In the genomic region with DNA sequence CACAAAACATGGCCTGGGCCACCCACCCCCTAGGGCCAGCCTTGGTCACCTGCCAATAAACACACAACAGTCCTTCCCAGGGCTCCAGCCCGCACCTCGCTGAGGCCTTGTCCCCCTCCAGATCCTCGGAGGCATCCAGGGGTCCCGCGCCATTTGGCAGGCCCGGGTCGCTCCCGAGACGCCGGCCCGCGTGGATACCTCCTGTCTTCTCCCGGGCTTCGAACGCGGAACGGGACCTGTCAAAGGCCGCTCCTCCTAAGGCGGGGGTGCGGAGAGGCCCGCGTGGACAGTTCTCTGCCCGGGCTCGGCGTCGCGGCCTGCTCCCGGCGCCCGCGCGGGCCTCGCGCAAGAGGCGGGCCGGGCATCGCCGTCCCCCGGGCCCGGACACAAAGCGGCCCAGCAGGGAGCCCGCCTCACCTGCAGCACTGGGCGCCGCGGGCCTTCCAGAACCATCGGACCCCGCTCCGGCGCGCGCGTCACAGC, we compare ENCODE assay signal across 7 mouse cellular contexts. TPM values are rescaled to one million over a fixed set of nuclear protein-coding genes. Genes with fewer than 3 reads are reported as not detected.
A peak's percentile ranks its signal among the peaks of the same experiment; 100 is the strongest.
DNase-seq lines count a peak whose midpoint lies in the region; ATAC-seq and TF ChIP-seq lines count a peak whose summit lies in the region.

No protein-coding gene starts in this region.

- TF ChIP-seq POLR2A in spleen, adult 2 months (IDR thresholded peaks at IDR 0.05; ENCODE audit: low read depth, low read length): no peak
- TF ChIP-seq POLR2A in cerebellum, adult 2 months (IDR thresholded peaks at IDR 0.05; ENCODE audit: borderline replicate concordance, insufficient read depth, low read length): no peak

- peak overlapping the region; percentile 90 for H3K4me2 ChIP-seq in forebrain, embryonic 14.5 days (ENCODE audit: low read length)
- peak overlapping the region; percentile 73 for H3K4me2 ChIP-seq in liver, embryonic 16.5 days (ENCODE audit: low read depth, low read length)

- peak overlapping the region; percentile 69 for H3K27ac ChIP-seq in spleen, adult 2 months (ENCODE audit: insufficient read depth, low read length)
- peak overlapping the region; percentile 79 for H3K27ac ChIP-seq in cerebellum, adult 2 months (ENCODE audit: insufficient read depth, low read length)
- peak overlapping the region; percentile 91 for H3K27ac ChIP-seq in forebrain, embryonic 14.5 days (ENCODE audit: low read depth, low read length)
- H3K27ac ChIP-seq in liver, embryonic 16.5 days (ENCODE audit: low read length): peak overlapping the region; percentile 69

- H3K4me3 ChIP-seq in spleen, adult 2 months (ENCODE audit: extremely low read depth, insufficient read depth, insufficient read length): peak overlapping the region; percentile 76
- peak overlapping the region; percentile 71 for H3K4me3 ChIP-seq in cerebellum, adult 2 months (replicated peaks; ENCODE audit: insufficient read depth, low read depth, low read length)
- peak overlapping the region; percentile 88 for H3K4me3 ChIP-seq in forebrain, embryonic 14.5 days (ENCODE audit: low read depth, low read length)
- H3K4me3 ChIP-seq in liver, embryonic 16.5 days (ENCODE audit: low read depth, low read length): peak overlapping the region; percentile 81

- H3K36me3 ChIP-seq in spleen, adult 2 months (ENCODE audit: control insufficient read depth, insufficient read depth, low read length): no peaks in the 10 kb centered on the region
- H3K36me3 ChIP-seq in forebrain, embryonic 14.5 days (ENCODE audit: control insufficient read depth, insufficient read depth, low read length): no peaks in the 10 kb centered on the region
- no peaks in the 10 kb centered on the region for H3K36me3 ChIP-seq in liver, embryonic 16.5 days (ENCODE audit: control insufficient read depth, insufficient read depth)

- ATAC-seq in forebrain, embryonic 14.5 days: no peak; the same call in 1 of the 2 replicates
- peak; percentile 14 for ATAC-seq in inflammation-experienced regulatory T-cells, adult 6 months
- ATAC-seq in liver, embryonic 16.5 days (ENCODE audit: low read depth): peak; percentile 47

- H3K4me1 ChIP-seq in spleen, adult 2 months (ENCODE audit: control insufficient read depth, insufficient read depth, insufficient read length): peaks cover 14% of the 10 kb centered on the region
- peaks cover 16% of the 10 kb centered on the region for H3K4me1 ChIP-seq in cerebellum, adult 2 months (ENCODE audit: control insufficient read depth, insufficient read depth, low read length)
- H3K4me1 ChIP-seq in forebrain, embryonic 14.5 days (ENCODE audit: control insufficient read depth, insufficient read depth, low read length): peaks cover 23% of the 10 kb centered on the region
- H3K4me1 ChIP-seq in liver, embryonic 16.5 days (ENCODE audit: control insufficient read depth, low read depth, low read length): peaks cover 35% of the 10 kb centered on the region

- H3K9ac ChIP-seq in forebrain, embryonic 14.5 days (ENCODE audit: low read length): peak overlapping the region; percentile 95
- H3K9ac ChIP-seq in liver, embryonic 16.5 days (ENCODE audit: low read depth, low read length): peak overlapping the region; percentile 83

- H3K27me3 ChIP-seq in spleen, adult 2 months (ENCODE audit: control insufficient read depth, insufficient read depth, low read length): no peaks in the 10 kb centered on the region
- no peaks in the 10 kb centered on the region for H3K27me3 ChIP-seq in cerebellum, adult 2 months (ENCODE audit: control insufficient read depth, insufficient read depth, low read length)
- no peaks in the 10 kb centered on the region for H3K27me3 ChIP-seq in forebrain, embryonic 14.5 days (replicated peaks; ENCODE audit: control insufficient read depth, insufficient read depth, low read length)
- H3K27me3 ChIP-seq in liver, embryonic 16.5 days (ENCODE audit: control insufficient read depth, insufficient read depth, low read depth, low read length): no peaks in the 10 kb centered on the region

- under 1% methylated on average over 34 of the region's 52 CpGs for WGBS in spleen, adult 2 months
- under 1% methylated on average over 48 of the region's 52 CpGs for WGBS in cerebellum, adult 2 months
- WGBS in forebrain, embryonic 14.5 days: under 1% methylated on average over 31 of the region's 52 CpGs
- WGBS in liver, embryonic 16.5 days (ENCODE audit: insufficient replicate concordance): under 1% methylated on average over 52 of the region's 52 CpGs

- peak; percentile 5 to 34 for DNase-seq in spleen, adult 2 months (ENCODE audit: low read depth in 1 of 2, low spot score in 2 of 2)
- no peak for DNase-seq in spleen, adult 12 weeks (ENCODE audit: low spot score)
- no peak for DNase-seq in cerebellum, adult 2 months
- peak; percentile 44 for DNase-seq in forebrain, embryonic 14.5 days (ENCODE audit: low spot score)
- DNase-seq in ovary, postnatal 14 days (ENCODE audit: low spot score): peak; percentile 23

- no peak for TF ChIP-seq CTCF in spleen, adult 2 months (IDR thresholded peaks at IDR 0.05; ENCODE audit: extremely low read depth, insufficient read depth, insufficient read length, insufficient replicate concordance)
- no peak for TF ChIP-seq CTCF in cerebellum, adult 2 months (IDR thresholded peaks at IDR 0.05; ENCODE audit: borderline replicate concordance, insufficient read depth, low read depth, low read length)

- H3K9me3 ChIP-seq in forebrain, embryonic 14.5 days (replicated peaks; ENCODE audit: control insufficient read depth, low read length): no peaks in the 10 kb centered on the region
- no peaks in the 10 kb centered on the region for H3K9me3 ChIP-seq in liver, embryonic 16.5 days (replicated peaks; ENCODE audit: control insufficient read depth, low read length)

RNA-seq across cellular contexts. Expression of a gene that starts 0.4 kb away (rescaled TPM):
- polyA plus RNA-seq in spleen, adult 2 months (2012; rRNA removed): 6.0 and 6.3 TPM in 2 replicates
- 22.0 and 23.9 TPM in 2 replicates for polyA plus RNA-seq in cerebellum, adult 2 months (2012; rRNA removed)
- 21.4 and 25.1 TPM in 2 replicates for polyA plus RNA-seq in forebrain, embryonic 14.5 days (2014; fragmentation: Nextera tagmentation; extraction: Ambion mirVana)
- 10 to 100 TPM in 2 of 3 experiments, 1 to 10 TPM in 1; 8.9 to 14.8 (median 14.1) TPM for polyA plus RNA-seq in inflammation-experienced regulatory T-cells, adult 6 months (2017; shearing (Covaris generic))
- polyA plus RNA-seq in liver, embryonic 16.5 days (2015; fragmentation: Nextera tagmentation; extraction: Ambion mirVana): 3.4 and 4.7 TPM in 2 replicates

Comparison
In these comparisons a context has a peak if more than half of its experiments do, and no peak if none do; other contexts are left out.
1. DNase-seq: peak in spleen, adult 2 months (2 of 2), forebrain, embryonic 14.5 days (single experiment) and ovary, postnatal 14 days (single experiment); none in spleen, adult 12 weeks (single experiment) and cerebellum, adult 2 months (0 of 2).
2. Peak in every context shown above with its lines, with median percentiles within 50 percentile points of each other: H3K27ac ChIP-seq and H3K4me3 ChIP-seq.